Mouse (Mus musculus): ENCODE data around the gene Dleu7. TPM values are rescaled to one million over a fixed set of nuclear protein-coding genes. Genes with fewer than 3 reads are reported as not detected.

Gene Dleu7
- total and polyA plus RNA-seq, 3 experiments: not detected

- Histone ChIP-seq H3K4me1 (ENCODE audit: control insufficient read depth in 1 of 2, insufficient read depth in 2 of 2, low read length in 2 of 2) (no peaks in the 10 kb centered on the region), H3K9me3 (replicated peaks; ENCODE audit: insufficient read depth, low read length) (no peaks in the 10 kb centered on the region), H3K27me3 (ENCODE audit: control insufficient read depth in 1 of 2, insufficient read depth in 2 of 2, low read length in 2 of 2) (no peaks in the 10 kb centered on the region; a peak in 1 of 4 replicates), H3K27ac (ENCODE audit: control insufficient read depth, low read depth, low read length) (no peak overlapping the region), H3K4me3 (ENCODE audit: control insufficient read depth in 1 of 2, insufficient read depth in 1 of 2, low read depth in 2 of 2, low read length in 2 of 2) (no peak overlapping the region), H3K36me3 (ENCODE audit: control insufficient read depth in 1 of 2, insufficient read depth in 2 of 2, low read length in 2 of 2) (no peaks in the 10 kb centered on the region), H3K79me2 (ENCODE audit: control insufficient read depth, insufficient read depth, low read length, poor library complexity) (no peaks in the 10 kb centered on the region), H3K9ac (ENCODE audit: control insufficient read depth, low read depth, low read length, poor library complexity, severe bottlenecking) (no peak overlapping the region)
- TF ChIP-seq RAD21 (IDR thresholded peaks at IDR 0.05; ENCODE audit: low read depth, low read length) (peak; percentile 70), MXI1 (IDR thresholded peaks at IDR 0.05; ENCODE audit: low read depth, low read length) (no peak), MAX (IDR thresholded peaks at IDR 0.05; ENCODE audit: low read length) (no peak), SIN3A (IDR thresholded peaks at IDR 0.05; ENCODE audit: low read length) (no peak), TBP (IDR thresholded peaks at IDR 0.05; ENCODE audit: low read depth, low read length) (no peak), USF1 (IDR thresholded peaks at IDR 0.05; ENCODE audit: low read depth, low read length) (no peak), POLR2AphosphoS2 (IDR thresholded peaks at IDR 0.05; ENCODE audit: low read length) (no peak), CHD1 (IDR thresholded peaks at IDR 0.05; ENCODE audit: low read depth, low read length) (no peak), E2F4 (IDR thresholded peaks at IDR 0.05; ENCODE audit: borderline replicate concordance, low read depth, low read length) (no peak), MYC (IDR thresholded peaks at IDR 0.05; ENCODE audit: low read depth, low read length) (no peak), ZMIZ1 (IDR thresholded peaks at IDR 0.05; ENCODE audit: low read depth, low read length) (no peak), GABPA (IDR thresholded peaks at IDR 0.05; ENCODE audit: low read depth, low read length) (no peak), UBTF (IDR thresholded peaks at IDR 0.05; ENCODE audit: borderline replicate concordance, insufficient read depth, low read depth, low read length) (no peak), CTCF (IDR thresholded peaks at IDR 0.05 in 2 of 3, conservative IDR thresholded peaks at IDR 0.05 in 1 of 3; ENCODE audit: control insufficient read depth in 1 of 3, insufficient read depth in 1 of 3, low read depth in 2 of 3, low read length in 3 of 3, poor library complexity in 1 of 3, severe bottlenecking in 1 of 3) (peak; percentile 64 to 66 (median 65)), TCF12 (IDR thresholded peaks at IDR 0.05; ENCODE audit: low read depth, low read length) (no peak), POLR2A (IDR thresholded peaks at IDR 0.05; ENCODE audit: control insufficient read depth in 1 of 2, insufficient read depth in 1 of 2, low read depth in 1 of 2, low read length in 2 of 2, poor library complexity in 1 of 2) (no peak), ELF1 (IDR thresholded peaks at IDR 0.05; ENCODE audit: low read depth, low read length) (no peak), ZC3H11A (IDR thresholded peaks at IDR 0.05; ENCODE audit: low read depth, low read length) (peak; percentile 81), NELFE (IDR thresholded peaks at IDR 0.05; ENCODE audit: low read depth, low read length) (no peak), GATA1 (IDR thresholded peaks at IDR 0.05; ENCODE audit: low read depth, low read length) (no peak), TAL1 (IDR thresholded peaks at IDR 0.05; ENCODE audit: low read length) (no peak), ZNF384 (IDR thresholded peaks at IDR 0.05; ENCODE audit: low read depth, low read length) (no peak), USF2 (IDR thresholded peaks at IDR 0.05; ENCODE audit: borderline replicate concordance in 1 of 2, insufficient read depth in 1 of 2, low read depth in 1 of 2, low read length in 2 of 2) (no peak), ZKSCAN1 (IDR thresholded peaks at IDR 0.05; ENCODE audit: low read depth, low read length) (no peak), RCOR1 (IDR thresholded peaks at IDR 0.05; ENCODE audit: low read depth, low read length) (no peak), KAT2A (conservative IDR thresholded peaks at IDR 0.05; ENCODE audit: low read depth, low read length) (no peak), NRF1 (IDR thresholded peaks at IDR 0.05; ENCODE audit: insufficient read depth, low read depth, low read length, poor library complexity, severe bottlenecking) (no peak), MEF2A (IDR thresholded peaks at IDR 0.05; ENCODE audit: extremely low read depth, insufficient replicate concordance, low read depth, low read length, poor library complexity, severe bottlenecking) (no peak), SMC3 (IDR thresholded peaks at IDR 0.05; ENCODE audit: low read depth, low read length) (peak; percentile 59), ETS1 (IDR thresholded peaks at IDR 0.05; ENCODE audit: low read depth, low read length) (no peak), JUND (IDR thresholded peaks at IDR 0.05; ENCODE audit: low read depth, low read length) (no peak), MAZ (IDR thresholded peaks at IDR 0.05; ENCODE audit: low read depth, low read length) (no peak), CHD2 (IDR thresholded peaks at IDR 0.05; ENCODE audit: low read length) (no peak)
- DNase-seq (ENCODE audit: low read depth, low spot score): peak; percentile 79
These were observed 40.8 kb downstream of the Dleu7 start for GRCm38 (mm10) chr14:62251999-62252398.

Data from MEL (cell line).